Mouse (Mus musculus): ENCODE measurements around the gene Ly6g5c.

DNA sequence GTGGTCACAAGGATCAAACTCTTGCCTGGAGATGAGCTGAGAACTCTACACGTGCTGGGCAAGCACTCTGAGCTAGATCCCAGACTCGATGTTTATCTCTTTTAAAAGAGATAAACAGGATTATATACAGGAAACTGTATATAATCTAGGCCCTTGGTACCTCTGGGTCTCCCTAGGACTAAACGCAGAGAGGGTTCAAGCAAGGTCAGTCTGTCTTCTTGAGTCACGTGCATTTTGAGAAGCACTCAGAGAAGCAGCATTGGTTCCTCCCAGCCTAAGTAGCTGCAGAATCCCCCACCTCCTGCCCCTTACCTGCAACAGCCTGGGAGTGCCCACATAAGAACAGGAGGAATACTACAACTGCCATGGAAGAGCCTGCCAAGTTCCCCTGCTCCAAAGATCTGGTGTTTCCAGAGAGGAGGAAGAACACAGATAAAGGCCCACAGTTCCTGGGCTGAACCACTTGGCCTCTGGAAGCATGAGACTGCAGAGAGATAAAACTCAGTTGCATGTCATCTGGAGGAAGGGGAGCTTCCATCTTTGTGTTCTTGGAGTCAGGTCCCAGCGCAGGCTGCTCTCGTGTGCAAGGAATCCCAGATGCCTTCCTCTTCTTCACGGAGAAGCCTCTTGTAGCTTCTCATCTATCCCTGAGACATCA lies 22.7 kb upstream of the Ly6g5c start, which contains the start of gene Ly6g6f:
- no peak for TF ChIP-seq CTCF (IDR thresholded peaks at IDR 0.05; ENCODE audit: low read depth)
- TF ChIP-seq EP300 (IDR thresholded peaks at IDR 0.05; ENCODE audit: low read depth) = no peak

All from heart, postnatal 0 days (tissue).